Mouse (Mus musculus): ENCODE data around the gene Peg3. TPM values are rescaled to one million over a fixed set of nuclear protein-coding genes. Genes with fewer than 3 reads are reported as not detected.

Peg3 gene
- total and polyA plus RNA-seq, 3 experiments: not detected

DNA sequence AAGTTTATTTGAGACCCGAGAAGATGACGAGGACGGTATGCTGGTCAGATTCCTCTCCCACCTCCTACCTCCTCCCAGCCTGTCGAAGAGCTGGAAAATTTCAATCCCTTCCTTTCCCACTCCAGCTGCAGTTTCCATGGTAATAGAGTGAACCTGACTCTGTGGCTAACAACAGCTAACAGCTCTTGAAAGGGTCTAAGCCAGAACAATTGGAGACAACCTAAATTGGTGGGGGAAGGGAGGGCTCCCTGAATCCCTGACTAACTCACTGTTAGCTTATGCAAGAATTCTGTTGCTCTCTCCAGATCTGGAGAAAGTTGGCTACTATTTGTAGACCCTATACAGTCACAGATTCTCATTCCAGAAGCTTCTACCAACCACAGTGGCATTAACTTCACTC is 23.2 kb upstream of the Peg3 start:
- in situ Hi-C loops (cut with MboI; ENCODE audit: low pct_ligation_motif_present, low pct_unique_long_range_greater_than_20kb, low sequenced_read_pairs) (no loop called here), dilution Hi-C loops (cut with MboI; ENCODE audit: extremely low pct_ligation_motif_present, extremely low pct_unique_long_range_greater_than_20kb, low sequenced_read_pairs) (no loop called here)
- Histone ChIP-seq H3K27me3 (replicated peaks) (no peaks in the 10 kb centered on the region), H3K4me3 (replicated peaks in 1 of 3; ENCODE audit: low read depth in 2 of 3, low read length in 2 of 3, poor library complexity in 1 of 3) (no peak overlapping the region), H3K9ac (ENCODE audit: insufficient read depth, low read depth) (no peak overlapping the region), H3K79me2 (replicated peaks; ENCODE audit: control insufficient read depth, extremely low read depth, insufficient read depth, poor library complexity, severe bottlenecking) (no peaks in the 10 kb centered on the region), H3K4me2 (ENCODE audit: insufficient read depth, low read depth, poor library complexity, severe bottlenecking) (no peak overlapping the region), H3K36me3 (replicated peaks in 1 of 2; ENCODE audit: control insufficient read depth in 1 of 2, insufficient read depth in 1 of 2, low read length in 1 of 2) (no peaks in the 10 kb centered on the region), H3K4me1 (ENCODE audit: control insufficient read depth in 1 of 2, insufficient read depth in 2 of 2) (no peaks in the 10 kb centered on the region), H3K9me3 (replicated peaks; ENCODE audit: low read length) (peaks cover 54% of the 10 kb centered on the region), H3K27ac (ENCODE audit: insufficient read depth, low read depth) (no peak overlapping the region)
- no peak for DNase-seq (ENCODE audit: extremely low read depth)
- TF ChIP-seq CHD1 (IDR thresholded peaks at IDR 0.05; ENCODE audit: low read depth, low read length) (no peak), GABPA (IDR thresholded peaks at IDR 0.05; ENCODE audit: insufficient replicate concordance, low read depth, low read length) (no peak), E2F4 (IDR thresholded peaks at IDR 0.05; ENCODE audit: insufficient replicate concordance, low read depth, low read length) (no peak), CHD2 (IDR thresholded peaks at IDR 0.05; ENCODE audit: low read length) (no peak), MAZ (IDR thresholded peaks at IDR 0.05; ENCODE audit: low read depth, low read length) (no peak), ZNF384 (IDR thresholded peaks at IDR 0.05; ENCODE audit: low read depth, low read length) (no peak), RAD21 (IDR thresholded peaks at IDR 0.05; ENCODE audit: low read depth, low read length) (no peak), MAFK (IDR thresholded peaks at IDR 0.05; ENCODE audit: insufficient replicate concordance, low read length) (no peak), MYC (IDR thresholded peaks at IDR 0.05; ENCODE audit: low read depth, low read length) (no peak), NELFE (IDR thresholded peaks at IDR 0.05; ENCODE audit: low read depth, low read length) (no peak), SMC3 (IDR thresholded peaks at IDR 0.05; ENCODE audit: low read depth, low read length) (no peak), JUN (IDR thresholded peaks at IDR 0.05; ENCODE audit: insufficient read depth, low read depth, low read length) (no peak), SIN3A (IDR thresholded peaks at IDR 0.05; ENCODE audit: low read length) (no peak), ZC3H11A (IDR thresholded peaks at IDR 0.05; ENCODE audit: low read depth, low read length) (no peak), USF2 (conservative IDR thresholded peaks at IDR 0.05; ENCODE audit: low read depth, low read length) (no peak), HCFC1 (IDR thresholded peaks at IDR 0.05; ENCODE audit: low read depth, low read length) (no peak), ZKSCAN1 (IDR thresholded peaks at IDR 0.05; ENCODE audit: borderline replicate concordance, low read depth, low read length) (no peak), JUND (conservative IDR thresholded peaks at IDR 0.05; ENCODE audit: low read depth, low read length) (no peak)

DNA sequence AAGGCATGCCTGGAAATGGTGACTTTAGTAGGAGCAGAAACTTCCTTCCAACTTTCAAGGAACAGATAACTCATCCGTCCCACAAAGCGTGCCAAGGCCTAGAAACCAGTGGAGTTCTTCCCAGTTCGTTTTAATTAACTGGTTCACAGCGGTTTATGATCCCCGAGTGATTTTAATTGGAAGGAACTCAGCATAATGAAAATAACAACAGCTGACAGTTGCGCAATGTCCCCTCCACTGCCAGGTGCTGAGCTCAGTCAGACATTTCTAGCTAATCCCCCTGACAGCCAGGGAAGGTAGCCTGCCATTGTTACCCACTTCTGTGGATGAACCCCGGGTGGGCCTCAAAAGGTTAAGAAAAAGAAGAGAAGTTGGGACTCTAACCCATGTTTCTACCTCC is 19.0 kb upstream of the Peg3 start:
- DNase-seq (ENCODE audit: extremely low read depth): no peak
- in situ Hi-C loops (cut with MboI; ENCODE audit: low pct_ligation_motif_present, low pct_unique_long_range_greater_than_20kb, low sequenced_read_pairs) (no loop called here), dilution Hi-C loops (cut with MboI; ENCODE audit: extremely low pct_ligation_motif_present, extremely low pct_unique_long_range_greater_than_20kb, low sequenced_read_pairs) (no loop called here)
- Histone ChIP-seq H3K9me3 (replicated peaks; ENCODE audit: low read length) (peaks cover 40% of the 10 kb centered on the region), H3K27ac (ENCODE audit: insufficient read depth, low read depth) (no peak overlapping the region), H3K4me1 (ENCODE audit: control insufficient read depth in 1 of 2, insufficient read depth in 2 of 2) (no peaks in the 10 kb centered on the region), H3K36me3 (replicated peaks in 1 of 2; ENCODE audit: control insufficient read depth in 1 of 2, insufficient read depth in 1 of 2, low read length in 1 of 2) (no peaks in the 10 kb centered on the region), H3K9ac (ENCODE audit: insufficient read depth, low read depth) (no peak overlapping the region), H3K27me3 (replicated peaks) (no peaks in the 10 kb centered on the region), H3K4me3 (replicated peaks in 1 of 3; ENCODE audit: low read depth in 2 of 3, low read length in 2 of 3, poor library complexity in 1 of 3) (no peak overlapping the region), H3K4me2 (ENCODE audit: insufficient read depth, low read depth, poor library complexity, severe bottlenecking) (no peak overlapping the region), H3K79me2 (replicated peaks; ENCODE audit: control insufficient read depth, extremely low read depth, insufficient read depth, poor library complexity, severe bottlenecking) (no peaks in the 10 kb centered on the region)
- TF ChIP-seq CHD2 (IDR thresholded peaks at IDR 0.05; ENCODE audit: low read length) (no peak), MAZ (IDR thresholded peaks at IDR 0.05; ENCODE audit: low read depth, low read length) (no peak), EP300 (IDR thresholded peaks at IDR 0.05; ENCODE audit: low read length) (no peak), CHD1 (IDR thresholded peaks at IDR 0.05; ENCODE audit: low read depth, low read length) (no peak), NELFE (IDR thresholded peaks at IDR 0.05; ENCODE audit: low read depth, low read length) (no peak), RCOR1 (conservative IDR thresholded peaks at IDR 0.05; ENCODE audit: low read depth, low read length) (no peak), CTCF (conservative IDR thresholded peaks at IDR 0.05 in 1 of 2, IDR thresholded peaks at IDR 0.05 in 1 of 2; ENCODE audit: low read depth in 2 of 2, low read length in 2 of 2) (no peak), USF1 (IDR thresholded peaks at IDR 0.05; ENCODE audit: low read depth, low read length) (no peak), JUN (IDR thresholded peaks at IDR 0.05; ENCODE audit: insufficient read depth, low read depth, low read length) (no peak), HCFC1 (IDR thresholded peaks at IDR 0.05; ENCODE audit: low read depth, low read length) (no peak), USF2 (conservative IDR thresholded peaks at IDR 0.05; ENCODE audit: low read depth, low read length) (no peak), ZNF384 (IDR thresholded peaks at IDR 0.05; ENCODE audit: low read depth, low read length) (no peak), UBTF (IDR thresholded peaks at IDR 0.05; ENCODE audit: low read depth, low read length) (no peak), MEF2A (IDR thresholded peaks at IDR 0.05; ENCODE audit: borderline replicate concordance, low read depth, low read length) (no peak), POLR2AphosphoS2 (IDR thresholded peaks at IDR 0.05; ENCODE audit: low read depth, low read length) (no peak), ELF1 (IDR thresholded peaks at IDR 0.05; ENCODE audit: low read depth, low read length) (no peak), MAFK (IDR thresholded peaks at IDR 0.05; ENCODE audit: insufficient replicate concordance, low read length) (no peak), GABPA (IDR thresholded peaks at IDR 0.05; ENCODE audit: insufficient replicate concordance, low read depth, low read length) (no peak), ZMIZ1 (IDR thresholded peaks at IDR 0.05; ENCODE audit: low read depth, low read length) (no peak), MAX (IDR thresholded peaks at IDR 0.05; ENCODE audit: low read length) (no peak)

Measured in CH12.LX (cell line).